Mouse (Mus musculus) ES-Bruce4 (cell line): Measurements from ENCODE around the gene Brip1.

Experiments used
- CTCF ChIP-seq: IDR thresholded peaks from one replicate; pipeline ENCODE4 v1.8.1; 2011; ENCODE audit warnings: low read depth, low read length
- EP300 ChIP-seq: IDR thresholded peaks from 2 replicates; pipeline ENCODE4 v1.6.1; 2011; ENCODE audit warnings: low read depth, low read length; ENCODE audit not compliant: insufficient read depth
- POLR2A ChIP-seq: IDR thresholded peaks from one replicate; pipeline ENCODE4 v1.8.1; 2011; ENCODE audit warnings: low read length; ENCODE audit not compliant: insufficient read depth

- TF ChIP-seq CTCF (no peak), POLR2A (no peak), EP300 (no peak)
Measured at GRCm38 (mm10) chr11:86211803-86212202, 10.8 kb upstream of the Brip1 start.
